Mouse (Mus musculus) brain, embryonic 18.5 days (tissue): Measurements from ENCODE around the gene Ttc9.

Experiments used
- DNase-seq: peaks from one replicate; pipeline ENCODE4 v3.0.0-alpha.2; 2012; ENCODE audit warnings: low read depth, low spot score

Ttc9 gene

DNA sequence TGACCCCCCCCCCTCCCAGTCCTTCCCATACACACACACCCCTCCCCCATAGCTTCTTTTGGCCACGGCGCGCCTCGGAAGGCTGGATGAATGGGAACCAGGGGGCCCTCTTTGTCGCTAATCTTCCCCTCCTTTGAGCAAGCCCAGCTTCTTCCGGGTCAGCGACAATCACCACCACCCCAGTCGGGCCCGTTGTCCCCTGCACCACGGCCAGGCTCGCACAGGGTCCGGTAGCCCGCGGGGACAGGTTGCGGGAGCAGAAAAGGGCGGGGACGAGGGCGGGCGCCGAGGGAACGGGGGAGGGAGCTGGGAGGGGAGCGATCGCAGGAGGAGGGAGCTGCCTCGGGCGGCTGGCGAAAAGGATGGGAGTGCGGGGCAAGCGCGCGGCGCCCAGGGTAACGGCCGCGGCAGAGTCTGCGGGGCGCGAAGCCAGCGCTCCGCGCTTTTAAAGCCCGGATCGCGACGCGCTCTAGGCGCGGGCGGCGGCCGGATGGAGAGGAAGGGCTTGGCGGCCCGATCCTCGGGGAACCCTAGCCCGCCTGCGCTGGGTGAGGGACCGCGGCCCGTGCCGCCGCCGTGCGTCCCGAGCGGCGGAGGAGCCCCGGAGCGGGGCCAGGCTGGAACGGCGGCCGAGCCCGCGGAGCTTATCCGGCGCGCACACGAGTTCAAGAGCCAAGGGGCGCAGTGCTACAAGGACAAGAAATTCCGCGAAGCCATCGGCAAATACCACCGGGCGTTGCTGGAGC lies at the start of gene Ttc9:
Ttc9 (plus strand) TSS at position 335 of the 746 bp plus-strand sequence.
- no peak for DNase-seq

- peak; percentile 92 for DNase-seq
Observed at GRCm38 (mm10) chr12:81594902-81595671, 36.0 kb upstream of the Ttc9 start, which contains the start of gene Med6. Med6 (minus strand) TSS chr12:81595008.

- no peak for DNase-seq
Observed at GRCm38 (mm10) chr12:81596547-81597262, 34.3 kb upstream of the Ttc9 start.

DNA sequence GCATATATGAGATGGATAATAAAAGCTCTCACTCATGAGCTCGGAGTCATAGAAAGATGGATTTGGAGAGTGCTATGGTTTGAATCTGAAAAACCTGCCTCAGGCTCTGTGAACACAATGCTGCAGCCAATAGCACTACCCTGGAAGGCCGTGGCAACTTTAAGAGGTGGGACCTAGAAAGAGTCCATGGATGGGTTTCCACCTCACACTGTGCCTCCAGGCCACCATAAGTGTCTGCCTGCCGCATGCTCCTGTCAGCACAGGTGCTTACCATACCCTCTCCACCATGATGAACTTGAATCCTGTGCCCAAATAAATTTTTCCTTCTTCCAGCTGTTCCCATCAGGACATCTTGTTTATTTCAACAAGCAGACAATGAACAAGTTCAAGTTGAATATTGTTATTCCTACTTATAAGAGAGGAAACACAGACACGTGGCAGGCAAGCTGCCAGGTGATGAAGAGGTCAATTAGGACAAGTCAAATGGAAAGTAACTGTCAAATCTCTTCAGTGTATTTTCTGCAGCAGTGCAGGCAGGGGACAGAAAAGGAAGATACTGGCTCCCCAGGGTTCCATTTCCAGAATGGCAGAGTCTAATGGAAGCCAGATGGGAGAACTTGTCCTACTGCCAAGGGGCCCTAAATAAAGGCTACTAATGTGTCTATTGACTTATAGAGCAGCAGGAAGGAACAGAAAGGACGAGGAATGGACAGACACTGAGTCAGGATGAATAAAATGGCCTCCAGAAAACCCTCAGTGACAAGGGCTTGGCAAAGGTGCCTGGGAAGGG lies 25.9 kb upstream of the Ttc9 start:
- no peak for DNase-seq

GRCm38 (mm10) chr12:81609445-81609844 lies 21.6 kb upstream of the Ttc9 start:
- DNase-seq = no peak

GRCm38 (mm10) chr12:81615807-81616206 lies 15.2 kb upstream of the Ttc9 start:
- no peak for DNase-seq

DNA sequence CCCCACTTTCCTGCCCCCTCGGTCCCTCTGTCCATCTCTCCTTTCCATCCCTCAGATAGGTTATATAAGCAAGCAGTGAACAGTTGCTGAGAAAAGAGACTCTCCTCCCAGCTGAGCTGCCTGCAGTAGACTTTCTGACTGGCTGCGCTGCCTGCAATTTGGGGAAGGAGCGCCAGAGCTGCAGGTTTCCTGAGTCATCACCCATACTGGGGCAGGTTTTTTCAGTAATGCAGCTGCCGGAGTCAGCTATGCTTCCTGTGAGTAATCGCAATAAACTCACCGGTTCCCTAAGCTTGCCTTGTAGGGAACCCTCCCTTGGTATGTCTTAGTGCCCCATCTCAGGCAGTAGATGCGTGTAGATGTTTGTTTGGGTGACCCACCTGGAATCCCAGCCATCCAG lies 14.1 kb upstream of the Ttc9 start:
- DNase-seq = no peak

DNA sequence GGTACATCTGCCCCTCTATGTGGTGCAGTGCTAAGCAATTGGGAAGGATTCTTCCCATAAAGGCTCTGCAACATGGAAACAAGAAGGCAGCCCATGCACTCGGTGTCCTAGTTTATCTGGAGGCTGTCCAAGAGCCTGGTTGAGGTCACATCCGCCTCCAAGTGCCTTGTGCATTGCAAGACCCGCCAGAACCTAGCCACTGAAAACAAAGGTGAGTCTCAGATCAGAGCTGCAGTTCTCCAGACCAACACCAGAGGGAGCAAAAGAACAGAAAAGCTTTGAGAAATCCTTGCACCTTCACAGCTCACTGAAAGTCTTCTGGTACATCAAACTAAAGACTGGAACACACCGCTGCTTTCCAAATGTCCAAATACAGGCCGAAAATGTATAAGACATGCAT lies 11.7 kb upstream of the Ttc9 start:
- DNase-seq = peak; percentile 42

DNA sequence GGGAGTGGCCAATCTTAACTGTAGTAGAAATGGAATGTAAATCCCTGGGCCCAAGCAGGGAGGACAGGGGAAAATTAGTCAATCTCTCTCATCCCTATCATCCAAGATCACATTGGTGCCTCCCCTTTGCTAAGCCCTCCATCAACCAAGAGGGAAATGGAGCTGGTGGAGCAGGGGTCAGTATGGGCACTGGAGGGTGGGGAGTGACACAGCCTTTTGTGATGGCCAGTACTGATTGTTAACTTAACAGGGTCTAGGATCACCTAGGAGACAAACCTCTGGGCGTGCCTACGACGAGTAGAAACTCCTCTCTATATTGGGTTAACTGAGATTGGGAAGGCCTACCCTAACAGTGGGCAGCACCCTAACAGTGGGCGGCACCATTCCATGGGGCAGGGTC lies 7.7 kb upstream of the Ttc9 start:
- no peak for DNase-seq

DNA sequence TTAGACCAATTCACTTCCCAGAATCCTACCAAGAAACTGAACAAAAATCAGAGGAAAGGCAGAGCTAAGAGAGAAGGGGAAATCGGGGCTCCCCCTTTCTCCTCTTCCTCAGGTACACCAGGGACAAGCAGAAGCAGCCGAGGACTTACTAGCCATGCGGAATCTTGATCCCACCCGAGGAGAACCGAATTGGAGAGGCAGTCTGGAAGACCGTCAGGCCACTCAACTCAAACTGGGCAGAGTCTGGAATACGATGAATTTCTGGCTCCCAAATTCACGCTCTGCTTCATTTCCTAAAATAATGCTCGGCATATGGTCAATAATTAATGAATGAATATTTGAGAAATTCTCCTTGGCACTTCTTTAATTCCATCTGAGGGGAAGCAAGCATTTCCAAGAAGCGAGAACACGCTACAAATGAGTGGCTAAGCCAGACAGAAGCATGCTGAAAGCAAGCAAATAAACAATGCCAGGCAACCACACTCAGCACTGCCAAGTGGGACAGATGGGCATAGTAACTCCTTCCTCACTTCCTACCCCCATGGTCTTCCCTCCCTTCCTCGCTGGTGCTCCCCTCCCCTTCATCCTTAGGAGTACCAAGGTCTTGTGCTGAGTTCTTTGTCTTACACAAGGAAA lies 4.7 kb upstream of the Ttc9 start:
- no peak for DNase-seq

DNA sequence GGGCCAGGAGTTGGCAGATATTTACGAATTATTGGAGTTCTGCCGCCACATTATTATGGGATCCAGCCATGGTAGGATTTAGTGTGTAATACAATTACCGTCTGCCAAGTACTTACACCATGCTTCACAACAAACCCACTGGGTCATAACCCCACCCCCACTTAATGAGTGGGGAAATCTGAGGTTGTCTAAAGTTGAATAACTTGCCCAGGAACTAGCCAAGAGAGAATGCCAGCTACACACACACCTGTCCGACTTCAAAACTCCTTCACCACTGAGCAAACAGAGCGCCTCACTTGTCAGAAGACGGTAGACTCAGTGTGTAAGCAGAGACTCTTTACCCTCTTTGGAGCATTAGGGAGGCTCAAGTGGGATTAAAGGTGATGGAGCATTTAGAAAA lies 3.6 kb upstream of the Ttc9 start:
- DNase-seq = no peak

GRCm38 (mm10) chr12:81628091-81628490 lies 3.0 kb upstream of the Ttc9 start:
- no peak for DNase-seq

DNA sequence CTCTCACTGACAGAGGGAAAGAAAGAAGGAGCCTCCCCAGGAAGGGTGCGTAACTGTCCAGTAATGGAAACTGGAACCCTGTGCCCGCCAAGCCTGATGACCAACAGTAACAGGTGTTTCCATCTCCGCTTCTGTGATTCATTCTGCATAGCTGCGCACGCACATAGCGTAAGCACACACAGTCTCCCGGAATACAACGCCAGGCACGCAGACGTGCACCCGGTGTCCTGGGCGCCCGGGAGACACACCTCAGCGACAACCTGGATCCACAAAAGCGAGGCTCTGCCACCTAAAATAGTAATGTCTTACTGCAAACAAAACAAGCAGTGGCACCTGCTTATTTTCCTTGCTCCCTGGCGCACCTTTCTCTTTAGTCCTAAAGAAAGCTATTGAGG lies 532 bp upstream of the Ttc9 start:
- DNase-seq = no peak

- DNase-seq = no peak
Observed at GRCm38 (mm10) chr12:81631661-81632401, 782 bp downstream of the Ttc9 start.

- DNase-seq = no peak
Observed at GRCm38 (mm10) chr12:81633246-81633645, 2.2 kb downstream of the Ttc9 start.

DNA sequence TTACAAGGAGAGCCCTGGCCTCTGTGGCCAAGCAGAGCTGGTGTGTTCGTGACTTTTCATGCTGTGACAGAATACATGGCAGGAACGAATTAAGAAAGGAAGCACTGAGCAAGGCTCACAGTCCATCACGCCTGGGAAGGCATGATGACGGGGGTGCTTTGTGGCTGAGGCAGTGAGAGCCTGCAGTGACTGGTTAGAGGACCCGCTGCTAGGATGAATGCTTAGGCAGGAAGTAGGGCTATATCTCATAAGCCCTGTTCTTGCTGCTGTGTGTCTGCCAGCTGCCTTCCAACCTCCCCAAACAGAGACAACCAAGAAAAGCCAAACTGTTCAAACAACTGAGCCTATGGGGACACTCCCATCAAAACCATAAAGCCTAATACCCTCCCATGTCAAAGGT lies 9.6 kb downstream of the Ttc9 start:
- no peak for DNase-seq

- DNase-seq = no peak
Observed at GRCm38 (mm10) chr12:81642361-81643082, 11.5 kb downstream of the Ttc9 start.

DNA sequence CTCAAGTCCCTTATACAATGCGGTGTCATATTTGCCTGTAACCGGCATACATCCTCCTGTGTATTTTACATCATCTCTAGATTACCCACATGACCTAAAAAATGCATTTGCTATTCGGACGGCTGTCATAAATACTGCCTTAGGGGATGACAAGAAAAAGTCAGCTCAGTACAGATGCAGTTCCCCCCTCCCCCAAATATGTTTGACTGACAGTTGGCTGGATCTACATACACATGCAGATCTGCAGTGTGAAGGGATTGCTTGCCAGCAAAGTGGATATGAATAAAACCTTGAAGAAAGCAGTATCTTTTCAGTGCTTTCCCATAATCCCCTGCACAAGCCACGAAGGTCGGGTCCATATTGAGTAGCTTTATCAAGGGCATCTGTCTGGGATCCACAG lies 15.8 kb downstream of the Ttc9 start:
- DNase-seq = no peak

- DNase-seq = no peak
Observed at GRCm38 (mm10) chr12:81653344-81653743, 22.3 kb downstream of the Ttc9 start.

DNA sequence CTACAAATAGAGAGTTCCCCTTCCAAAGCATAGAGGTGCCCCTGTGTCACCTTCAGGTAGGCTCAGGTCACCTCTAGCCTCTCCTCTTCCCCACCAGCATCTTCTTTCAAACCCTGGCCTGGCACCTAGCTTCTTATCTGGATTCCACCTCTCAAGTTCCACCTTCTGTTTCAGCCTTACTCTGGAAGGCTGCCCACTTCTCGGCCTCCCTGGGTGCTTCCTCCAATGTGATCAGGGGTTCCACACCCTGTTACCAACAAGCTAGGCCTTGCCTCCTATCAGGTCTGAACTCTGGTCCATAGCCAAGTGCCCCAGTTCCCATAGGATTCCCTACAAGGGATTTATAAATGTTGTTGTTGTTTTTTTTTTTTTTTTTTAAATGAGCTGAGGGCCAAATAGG lies 26.3 kb downstream of the Ttc9 start:
- no peak for DNase-seq
